Mouse (Mus musculus) CD8-positive naive resting alpha-beta T cell, adult 2 months (primary cell): Measurements from ENCODE around the gene Tsc22d3.
"Not testable (repeated sequence)": the region's sequence is repeated elsewhere in the genome, so short reads cannot be mapped to it uniquely, and the experiment has no call there.

ENCODE experiments used
- DNase-seq, 2 experiments: peaks; one replicate each; pipeline ENCODE4 v3.0.0; 2022; ENCODE audit warnings: low read depth in 2 of 2, low spot score in 2 of 2

Tsc22d3 gene

DNA sequence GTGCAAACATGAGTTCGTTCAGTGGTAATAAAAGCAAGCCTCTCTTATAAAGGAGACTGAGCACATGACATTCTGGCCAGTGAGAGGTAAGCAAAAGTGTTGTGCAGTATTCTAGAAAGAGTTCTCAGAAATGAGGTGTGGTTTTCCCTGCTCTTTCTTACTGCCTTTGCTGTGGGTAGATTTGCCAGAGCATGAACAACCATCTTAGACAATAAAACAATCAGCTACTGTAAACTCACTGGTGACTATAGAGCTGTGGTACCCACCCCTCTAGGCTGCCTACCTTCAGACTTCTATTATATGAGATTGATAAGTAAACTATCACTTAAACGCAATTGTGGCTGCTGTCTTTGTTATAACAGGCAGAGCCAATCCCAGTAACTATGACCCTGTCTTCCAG is 69.1 kb downstream of the Tsc22d3 start:
- DNase-seq, result no peak

DNA sequence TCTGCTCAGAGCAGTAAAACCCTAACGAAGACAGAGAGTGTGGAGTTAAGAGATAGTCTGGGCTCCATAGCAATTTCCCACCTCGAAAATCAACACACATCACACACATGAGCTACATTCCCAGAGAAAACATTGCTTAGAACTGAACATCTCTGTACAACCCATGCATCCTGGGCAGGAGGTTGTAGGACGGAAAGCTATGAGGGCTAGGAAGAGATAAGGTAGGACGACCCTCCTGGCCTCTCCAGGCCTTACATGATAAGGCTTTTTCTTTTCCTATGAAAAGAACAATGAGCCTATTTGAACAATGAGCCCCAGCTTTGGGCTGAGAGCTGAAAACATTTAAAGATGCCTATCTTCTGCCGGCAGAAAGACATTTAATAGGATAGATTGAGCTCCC is 69.8 kb downstream of the Tsc22d3 start:
- DNase-seq, result no peak

DNA sequence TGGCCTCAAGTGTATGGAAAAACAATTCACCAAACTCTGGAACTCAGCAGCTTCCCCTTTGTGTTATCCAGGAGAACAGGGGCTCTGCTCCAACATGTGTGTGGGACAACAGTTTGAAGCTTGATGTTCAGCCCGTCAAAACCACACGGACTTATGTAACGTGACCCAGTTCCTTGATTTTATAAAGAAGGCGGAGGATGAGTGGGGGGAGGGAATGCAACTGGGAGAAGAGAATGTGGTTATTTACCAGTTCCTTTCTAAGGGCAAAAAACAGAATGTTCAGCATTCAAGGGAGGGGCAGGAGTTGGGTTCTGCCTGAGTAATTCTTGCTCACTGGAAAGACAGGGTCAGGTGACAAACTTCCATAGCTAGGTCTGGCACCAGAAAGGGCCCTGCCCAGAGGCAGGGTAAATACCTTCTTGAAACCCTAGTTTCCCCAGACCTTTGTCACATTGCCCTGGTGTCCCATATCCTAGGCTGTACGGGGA is 71.3 kb downstream of the Tsc22d3 start:
- no peak for DNase-seq

DNA sequence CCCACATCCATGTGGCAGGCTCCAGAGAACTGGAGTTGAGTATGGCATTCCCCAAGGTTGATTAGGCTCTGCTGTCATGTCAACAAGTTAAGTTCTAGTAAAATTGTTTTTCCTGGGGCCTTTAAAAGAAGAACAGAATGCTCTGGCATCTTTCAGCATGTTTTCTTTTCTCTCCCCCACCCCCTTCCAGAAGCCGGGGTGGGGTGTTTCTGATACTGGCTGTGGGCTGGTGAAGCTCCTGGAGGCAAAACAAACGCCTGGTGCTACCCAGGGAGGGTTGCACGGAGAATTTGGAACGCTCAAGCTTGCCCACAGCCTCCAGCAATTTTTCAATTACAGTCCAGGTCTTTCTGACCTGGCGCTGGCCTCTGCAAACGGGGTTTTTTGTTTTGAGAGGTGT is 73.2 kb downstream of the Tsc22d3 start:
- DNase-seq, result no peak

DNA sequence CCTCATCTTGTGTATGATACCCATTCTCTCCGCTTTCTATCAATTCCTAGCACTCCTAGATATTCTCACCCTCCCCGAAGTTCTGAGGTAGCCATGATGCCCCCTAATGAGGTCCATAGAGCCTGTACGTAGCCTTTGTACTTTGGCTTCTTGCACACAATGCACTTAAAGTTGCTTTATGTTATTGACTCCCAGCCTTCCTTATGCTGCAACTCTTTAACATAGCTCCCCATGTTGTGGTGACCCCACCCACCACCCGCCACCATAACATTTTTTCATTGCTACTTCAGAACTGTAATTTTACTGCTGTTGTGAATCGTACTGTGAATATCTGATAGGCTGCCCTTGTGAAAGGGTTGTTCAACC is 74.2 kb downstream of the Tsc22d3 start:
- no peak for DNase-seq

GRCm38 (mm10) chrX:140525604-140526252 is 74.7 kb downstream of the Tsc22d3 start:
- DNase-seq, result no peak

DNA sequence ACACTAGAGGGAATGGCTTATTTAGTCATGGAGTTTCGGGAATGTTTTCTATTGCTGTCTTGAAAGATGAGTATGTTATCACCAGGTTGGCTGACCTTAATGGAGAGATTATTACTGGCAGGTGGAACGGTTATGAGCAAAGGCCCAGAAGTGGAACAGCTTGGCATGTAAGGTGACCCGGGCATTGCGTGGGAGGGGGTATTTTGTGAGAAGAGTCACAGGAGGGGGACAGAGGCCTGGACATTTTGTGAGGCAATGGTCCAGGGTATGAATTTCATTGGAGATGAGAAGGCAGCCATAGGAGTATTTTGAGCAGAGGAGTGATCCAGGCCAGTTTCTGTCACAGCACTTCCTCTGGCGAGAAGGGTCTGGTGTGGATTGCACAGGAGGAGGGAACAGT is 76.2 kb downstream of the Tsc22d3 start:
- DNase-seq, result no peak

DNA sequence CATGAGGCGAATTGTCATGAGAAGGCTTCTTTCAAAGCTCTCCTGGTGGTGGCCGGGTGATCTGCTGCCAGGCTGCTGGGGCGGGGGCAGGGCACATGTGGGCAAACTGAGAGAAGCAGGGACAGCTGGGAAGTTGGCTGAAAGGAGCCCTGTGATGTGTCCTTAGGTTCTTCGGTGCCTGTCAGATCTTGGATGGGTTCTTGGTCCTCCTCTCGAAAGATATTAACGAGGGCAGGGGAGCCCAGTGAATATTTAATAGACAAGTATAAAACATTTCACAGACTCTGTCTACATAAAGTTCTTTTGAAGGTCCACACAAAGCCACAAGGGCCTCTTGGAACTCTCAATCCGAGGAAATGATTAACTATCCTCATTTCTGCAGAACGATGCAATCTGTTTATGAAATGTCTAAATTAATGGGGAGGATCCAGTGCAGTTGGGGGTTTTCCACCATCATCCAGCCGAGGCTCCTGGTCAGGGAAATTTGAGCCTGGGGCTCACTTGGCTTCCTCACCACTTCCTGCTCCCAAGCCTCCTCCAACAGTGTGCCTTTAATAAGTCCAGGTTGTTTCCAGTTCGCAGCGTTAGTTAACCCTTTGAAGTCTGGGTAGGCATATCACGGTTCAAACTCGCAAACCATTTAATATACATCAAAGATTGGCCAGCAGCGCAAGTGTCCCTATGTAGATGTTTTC is 78.2 kb downstream of the Tsc22d3 start:
- no peak for DNase-seq

GRCm38 (mm10) chrX:140520146-140521102 is 80.0 kb downstream of the Tsc22d3 start:
- peak; percentile 65 to 80 for DNase-seq

DNA sequence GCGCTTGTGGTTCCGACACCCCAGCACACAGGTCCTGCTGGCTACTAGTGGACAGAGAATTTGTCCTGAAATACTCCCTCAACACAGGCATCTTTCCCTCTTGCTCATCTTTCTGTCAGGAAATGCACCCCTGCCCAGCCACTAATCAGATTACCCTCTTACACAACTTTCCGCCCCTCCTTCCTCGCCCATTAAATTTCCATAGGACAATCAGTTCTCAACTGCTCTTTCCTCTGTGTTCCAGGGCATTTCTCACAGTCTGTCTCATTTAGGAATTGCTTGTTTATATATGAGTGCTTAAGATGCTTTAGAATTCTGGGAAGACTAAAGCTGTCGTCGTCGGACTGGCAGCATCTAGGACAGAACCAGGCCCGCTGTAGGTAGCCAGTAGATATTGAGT is 82.1 kb downstream of the Tsc22d3 start:
- no peak for DNase-seq

GRCm38 (mm10) chrX:140513379-140513778 is 87.1 kb downstream of the Tsc22d3 start:
- DNase-seq, result no peak

DNA sequence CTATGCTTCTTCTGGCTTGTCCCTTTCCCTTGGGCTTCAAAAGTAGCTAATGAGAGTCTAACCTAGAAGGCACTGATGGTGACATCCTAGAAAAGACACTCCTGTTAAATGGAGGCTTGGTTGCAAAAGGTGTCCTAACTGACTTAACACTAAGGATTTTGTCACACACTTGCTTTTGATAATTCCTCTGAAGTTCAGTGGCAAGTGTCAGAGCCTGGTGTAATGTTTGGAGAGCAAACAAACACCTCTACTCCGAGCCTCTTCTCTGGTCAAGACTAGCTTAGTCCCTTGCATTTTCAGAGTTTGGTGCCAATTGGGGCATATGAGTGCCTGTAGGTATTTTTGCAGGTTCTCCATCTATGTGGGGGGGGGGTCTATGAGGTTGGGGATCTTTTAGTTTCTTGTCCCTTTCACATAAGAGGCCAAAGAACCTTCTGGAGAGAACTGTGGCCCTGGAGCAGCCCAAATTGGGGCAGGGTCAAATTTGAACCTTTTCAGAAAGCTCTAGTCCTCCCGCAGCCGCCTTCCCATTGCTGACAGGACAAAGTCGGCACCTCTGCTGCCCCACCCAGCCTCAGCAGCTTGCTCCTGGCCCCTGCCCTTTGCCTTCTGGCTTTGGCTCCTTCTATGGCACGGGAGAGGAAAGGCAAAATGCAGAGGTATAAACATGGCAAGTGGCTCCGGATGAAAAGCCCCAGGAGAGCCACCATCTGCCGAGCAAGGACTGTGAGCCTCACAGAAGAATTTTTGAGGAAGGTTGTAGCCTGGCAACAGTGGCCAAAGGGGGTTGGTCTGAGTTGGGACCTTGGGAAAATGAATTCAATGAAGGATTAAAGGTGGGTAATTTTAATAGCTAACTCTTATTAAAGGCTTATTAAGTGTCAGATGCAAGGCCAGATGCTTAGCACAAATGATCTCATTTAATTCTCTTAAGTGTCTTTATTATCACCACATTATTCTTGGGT is 88.5 kb downstream of the Tsc22d3 start:
- no peak for DNase-seq

DNA sequence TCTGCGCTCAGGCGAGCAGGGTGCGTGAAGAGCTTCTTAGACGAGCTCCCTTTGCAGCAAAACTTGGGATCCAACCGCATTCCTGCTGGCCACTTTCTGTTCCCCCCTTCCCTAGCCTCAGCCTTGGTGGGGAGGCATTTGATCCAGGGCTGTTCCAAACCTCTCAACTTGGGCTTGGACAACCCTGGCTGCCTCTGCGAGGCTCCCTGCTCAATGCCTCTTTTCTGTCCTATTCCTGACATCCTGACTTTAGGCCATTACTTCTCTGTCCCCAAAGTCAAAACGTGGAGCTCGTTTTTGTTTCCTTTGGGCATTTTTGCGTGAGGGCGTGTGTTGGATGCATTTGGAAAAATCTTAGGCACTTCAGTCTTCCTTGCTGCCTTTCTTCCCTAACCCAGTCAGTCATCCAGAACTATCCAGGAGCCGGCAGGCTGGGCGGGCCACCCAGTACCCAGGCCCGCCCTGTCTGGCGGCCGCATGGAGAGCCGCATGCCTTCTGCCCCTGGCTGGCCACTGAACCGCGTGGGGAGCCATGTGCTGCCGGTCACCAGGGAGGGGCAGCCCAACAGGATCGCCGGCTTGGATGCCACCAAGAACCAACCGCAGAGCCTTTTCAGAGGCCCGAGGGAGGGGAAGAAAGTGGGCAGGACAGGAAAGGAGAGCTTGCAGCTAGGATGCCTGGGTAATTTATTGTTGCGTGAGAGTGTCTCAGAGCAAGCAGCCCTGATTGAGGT is 89.6 kb downstream of the Tsc22d3 start:
- DNase-seq, result no peak

- no peak for DNase-seq
Observed at GRCm38 (mm10) chrX:140509817-140510216, 90.6 kb downstream of the Tsc22d3 start.

DNA sequence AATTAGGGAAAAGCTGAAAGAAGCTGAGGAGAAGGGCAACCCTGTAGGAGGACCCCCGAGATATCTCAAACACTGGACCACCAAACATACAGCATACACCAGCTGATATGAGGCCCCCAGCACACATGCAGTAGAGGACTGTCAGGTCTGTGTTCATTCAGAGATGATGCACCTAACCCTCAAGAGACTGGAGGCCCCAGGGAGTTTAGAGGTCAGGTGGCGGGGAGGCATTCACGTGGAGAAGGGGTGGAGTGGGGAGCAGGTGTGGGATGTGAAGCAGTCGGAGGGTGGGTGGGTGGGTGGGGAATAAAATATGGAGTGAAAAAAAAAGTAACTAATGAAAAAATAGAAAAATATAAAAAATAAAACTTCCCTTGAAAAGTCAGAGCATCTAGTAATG is 91.7 kb downstream of the Tsc22d3 start:
- DNase-seq, result not testable (repeated sequence)

- no peak for DNase-seq
Observed at GRCm38 (mm10) chrX:140507377-140507776, 93.1 kb downstream of the Tsc22d3 start.

DNA sequence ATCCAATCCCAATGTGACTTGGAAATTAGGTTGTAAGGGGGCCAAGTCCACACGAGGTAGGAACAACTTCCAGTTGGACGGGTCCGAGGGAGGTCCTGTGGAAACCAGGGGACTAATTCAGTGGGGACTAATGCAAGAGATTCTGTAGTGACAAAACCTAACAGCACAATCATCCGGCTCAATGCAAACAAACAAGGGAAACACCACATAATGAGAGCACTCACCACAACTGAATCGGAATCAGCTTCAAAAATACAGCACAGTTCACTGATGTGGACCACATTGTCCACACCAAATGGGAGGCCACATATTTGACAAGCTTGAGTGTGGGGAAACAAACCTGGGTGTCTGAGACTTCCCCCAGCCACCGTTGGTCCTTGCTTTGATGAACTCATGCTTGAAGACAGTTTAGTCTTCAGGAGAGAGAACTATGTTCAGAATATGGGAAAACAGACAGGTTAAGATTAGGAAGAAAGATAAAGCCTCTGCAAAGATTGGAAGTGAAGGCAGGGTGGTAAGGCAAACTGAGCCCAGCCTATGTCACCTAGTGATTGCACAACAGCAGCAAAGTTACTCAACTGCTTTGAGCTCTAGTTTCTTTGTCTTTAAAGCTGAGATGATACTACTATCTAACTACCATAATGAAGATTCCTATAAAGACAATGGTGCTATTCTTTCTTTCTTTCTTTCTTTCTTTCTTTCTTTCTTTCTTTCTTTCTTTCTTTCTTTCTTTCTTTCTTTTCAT is 93.9 kb downstream of the Tsc22d3 start:
- peak in 1 of 2 experiments; percentile 14 for DNase-seq

- DNase-seq, result peak; percentile 83 to 84
Observed at GRCm38 (mm10) chrX:140505497-140506238, 94.8 kb downstream of the Tsc22d3 start.
